Mouse (Mus musculus) G1E (cell line): Measurements from ENCODE around the gene Trim47.

Experiments used
- CTCF ChIP-seq: IDR thresholded peaks from 2 replicates; pipeline ENCODE4 v1.5.1; 2012; ENCODE audit warnings: low read depth, low read length, inconsistent platforms, mixed read lengths
- GATA1 ChIP-seq: IDR thresholded peaks from 2 replicates; pipeline ENCODE4 v1.6.1; 2012; ENCODE audit warnings: borderline replicate concordance, low read length, inconsistent platforms, mixed read lengths
- GATA2 ChIP-seq: IDR thresholded peaks from 2 replicates; pipeline ENCODE4 v1.6.1; 2012; ENCODE audit warnings: low read depth, low read length, inconsistent platforms, borderline replicate concordance
- POLR2AphosphoS5 ChIP-seq: IDR thresholded peaks from 2 replicates; pipeline ENCODE4 v1.6.1; 2012; ENCODE audit warnings: low read depth, low read length, inconsistent platforms; ENCODE audit not compliant: insufficient replicate concordance
- TAL1 ChIP-seq: conservative IDR thresholded peaks from 2 replicates; pipeline ENCODE4 v1.6.1; 2012; ENCODE audit warnings: low read depth, low read length, inconsistent platforms, mixed read lengths

- TF ChIP-seq GATA1 (no peak), CTCF (no peak), TAL1 (no peak), POLR2AphosphoS5 (no peak), GATA2 (no peak)
Measured at GRCm38 (mm10) chr11:116060596-116060995, 66.4 kb downstream of the Trim47 start.
